Mouse (Mus musculus): ENCODE measurements around the gene Cox11. TPM values are rescaled to one million over a fixed set of nuclear protein-coding genes. Genes with fewer than 3 reads are reported as not detected.

Cox11 gene
- total and polyA plus RNA-seq, 2 experiments from 2014 or later: 22.9 to 37.1 TPM

GRCm38 (mm10) chr11:90638312-90638830 is 398 bp downstream of the Cox11 start:
- H3K9me3 ChIP-seq (ENCODE audit: low read length): no peaks in the 10 kb centered on the region
- H3K4me2 ChIP-seq (ENCODE audit: low read depth, low read length): peak overlapping the region; percentile 75
- peak overlapping the region; percentile 99 for H3K27ac ChIP-seq
- no peaks in the 10 kb centered on the region for H3K36me3 ChIP-seq (ENCODE audit: insufficient read depth, low read length)
- ATAC-seq (peak; percentile 39), DNase-seq (ENCODE audit: low spot score) (peak; percentile 50)
- peaks cover 9% of the 10 kb centered on the region; the same call in 1 of the 2 replicates for H3K4me1 ChIP-seq (ENCODE audit: insufficient read depth, low read length)
- H3K4me3 ChIP-seq (ENCODE audit: low read length): peak overlapping the region; percentile 99
- TF ChIP-seq CTCF (IDR thresholded peaks at IDR 0.05; ENCODE audit: low read depth): no peak
- H3K27me3 ChIP-seq (ENCODE audit: insufficient read depth, low read length): no peaks in the 10 kb centered on the region
- WGBS: 1% methylated on average over 47 of the region's 54 CpGs
- peak overlapping the region; percentile 100 for H3K9ac ChIP-seq (replicated peaks; ENCODE audit: low read length)

GRCm38 (mm10) chr11:90649777-90650176 is 11.8 kb downstream of the Cox11 start:
- Histone ChIP-seq H3K4me2 (ENCODE audit: low read depth, low read length) (no peak overlapping the region), H3K36me3 (ENCODE audit: insufficient read depth, low read length) (peaks cover 23% of the 10 kb centered on the region), H3K9me3 (ENCODE audit: low read length) (no peaks in the 10 kb centered on the region), H3K4me1 (ENCODE audit: insufficient read depth, low read length) (no peaks in the 10 kb centered on the region), H3K27ac (no peak overlapping the region), H3K4me3 (ENCODE audit: low read length) (no peak overlapping the region), H3K9ac (replicated peaks; ENCODE audit: low read length) (no peak overlapping the region), H3K27me3 (ENCODE audit: insufficient read depth, low read length) (no peaks in the 10 kb centered on the region)
- 84% methylated on average over 6 of the region's 6 CpGs for WGBS
- ATAC-seq (no peak), DNase-seq (ENCODE audit: low spot score) (no peak)
- TF ChIP-seq CTCF (IDR thresholded peaks at IDR 0.05; ENCODE audit: low read depth): no peak

GRCm38 (mm10) chr11:90650231-90650885 is 12.4 kb downstream of the Cox11 start:
- H3K27me3 ChIP-seq (ENCODE audit: insufficient read depth, low read length): no peaks in the 10 kb centered on the region
- H3K9me3 ChIP-seq (ENCODE audit: low read length): no peaks in the 10 kb centered on the region
- peaks cover 19% of the 10 kb centered on the region; the same call in 1 of the 2 replicates for H3K36me3 ChIP-seq (ENCODE audit: insufficient read depth, low read length)
- ATAC-seq: no peak
- no peak for TF ChIP-seq CTCF (IDR thresholded peaks at IDR 0.05; ENCODE audit: low read depth)
- H3K4me3 ChIP-seq (ENCODE audit: low read length): no peak overlapping the region
- no peaks in the 10 kb centered on the region for H3K4me1 ChIP-seq (ENCODE audit: insufficient read depth, low read length)
- DNase-seq (ENCODE audit: low spot score): no peak
- WGBS: 83% methylated on average over 9 of the region's 9 CpGs
- no peak overlapping the region for H3K27ac ChIP-seq
- no peak overlapping the region for H3K4me2 ChIP-seq (ENCODE audit: low read depth, low read length)
- no peak overlapping the region for H3K9ac ChIP-seq (replicated peaks; ENCODE audit: low read length)

DNA sequence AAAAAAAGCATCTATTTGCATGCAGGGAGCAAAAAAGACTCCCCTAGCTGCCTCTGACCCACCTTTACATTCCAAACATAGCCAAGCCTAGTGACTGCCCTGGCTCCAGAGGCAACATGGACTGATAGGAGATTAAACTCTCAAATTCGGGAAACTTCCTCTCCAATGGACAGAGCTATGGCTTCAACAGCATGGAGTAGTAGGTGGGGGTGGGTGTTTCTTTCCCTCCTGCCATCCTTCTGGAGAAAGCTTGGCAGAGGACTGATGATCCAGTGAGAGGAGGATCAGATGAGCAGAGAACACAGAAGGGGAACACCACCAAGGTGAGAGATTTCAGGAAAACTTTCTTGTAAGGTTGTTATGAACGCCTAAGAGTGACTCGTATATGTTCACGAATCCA is 14.6 kb downstream of the Cox11 start:
- Histone ChIP-seq H3K27ac (no peak overlapping the region), H3K4me2 (ENCODE audit: low read depth, low read length) (no peak overlapping the region), H3K4me1 (ENCODE audit: insufficient read depth, low read length) (no peaks in the 10 kb centered on the region), H3K36me3 (ENCODE audit: insufficient read depth, low read length) (peaks cover 29% of the 10 kb centered on the region; the same call in 1 of the 2 replicates), H3K4me3 (ENCODE audit: low read length) (no peak overlapping the region), H3K9ac (replicated peaks; ENCODE audit: low read length) (no peak overlapping the region), H3K27me3 (ENCODE audit: insufficient read depth, low read length) (no peaks in the 10 kb centered on the region), H3K9me3 (ENCODE audit: low read length) (no peaks in the 10 kb centered on the region)
- TF ChIP-seq CTCF (IDR thresholded peaks at IDR 0.05; ENCODE audit: low read depth): no peak
- 95% methylated on average over 4 of the region's 4 CpGs for WGBS
- no peak for ATAC-seq
- no peak for DNase-seq (ENCODE audit: low spot score)

DNA sequence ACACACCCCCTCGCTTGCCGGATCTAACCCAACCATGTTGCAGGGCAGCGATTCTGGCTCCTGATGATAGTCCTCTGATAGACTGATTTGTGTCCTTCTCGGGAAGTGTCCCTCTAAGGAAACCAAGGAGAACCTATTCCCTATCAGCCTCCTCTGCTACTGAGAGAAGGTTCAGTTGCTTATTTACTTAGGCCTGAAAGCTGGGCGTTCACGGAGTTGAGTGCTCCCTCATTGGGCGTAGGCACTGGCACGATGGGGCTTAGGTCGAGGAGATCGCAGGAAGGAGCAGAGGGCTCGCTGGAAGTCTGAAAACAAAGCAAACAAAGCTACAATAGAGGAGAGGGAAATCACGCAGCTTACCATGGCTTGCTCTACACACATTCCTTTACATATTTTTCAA is 19.6 kb downstream of the Cox11 start:
- Histone ChIP-seq H3K36me3 (ENCODE audit: insufficient read depth, low read length) (peaks cover 26% of the 10 kb centered on the region; the same call in 1 of the 2 replicates), H3K27ac (no peak overlapping the region), H3K27me3 (ENCODE audit: insufficient read depth, low read length) (no peaks in the 10 kb centered on the region), H3K4me1 (ENCODE audit: insufficient read depth, low read length) (no peaks in the 10 kb centered on the region), H3K4me2 (ENCODE audit: low read depth, low read length) (no peak overlapping the region), H3K9me3 (ENCODE audit: low read length) (no peaks in the 10 kb centered on the region), H3K9ac (replicated peaks; ENCODE audit: low read length) (no peak overlapping the region), H3K4me3 (ENCODE audit: low read length) (no peak overlapping the region)
- 87% methylated on average over 12 of the region's 12 CpGs for WGBS
- DNase-seq (ENCODE audit: low spot score) (no peak), ATAC-seq (no peak)
- no peak for TF ChIP-seq CTCF (IDR thresholded peaks at IDR 0.05; ENCODE audit: low read depth)

DNA sequence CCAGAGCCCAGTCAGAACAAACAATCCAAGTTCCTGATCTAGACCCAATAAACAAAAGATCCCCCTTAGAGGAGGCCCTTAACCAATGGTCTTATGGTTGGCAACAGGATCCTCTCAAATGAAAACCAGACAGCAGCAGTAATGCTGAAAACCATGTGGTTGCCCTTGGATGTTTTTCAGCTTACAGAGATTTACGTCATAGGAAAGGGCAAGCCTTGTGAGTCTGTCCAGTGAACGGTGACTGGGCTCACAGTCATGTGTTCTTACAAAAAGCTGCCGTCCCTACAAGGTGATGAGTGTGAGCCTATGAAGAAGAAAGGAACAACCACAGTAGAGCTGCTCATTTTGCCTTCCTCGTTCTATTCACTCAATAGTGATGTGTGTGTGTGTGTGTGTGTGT is 22.7 kb downstream of the Cox11 start:
- DNase-seq (ENCODE audit: low spot score): no peak
- Histone ChIP-seq H3K27me3 (ENCODE audit: insufficient read depth, low read length) (no peaks in the 10 kb centered on the region), H3K9ac (replicated peaks; ENCODE audit: low read length) (no peak overlapping the region), H3K9me3 (ENCODE audit: low read length) (no peaks in the 10 kb centered on the region), H3K4me2 (ENCODE audit: low read depth, low read length) (no peak overlapping the region), H3K36me3 (ENCODE audit: insufficient read depth, low read length) (peaks cover 22% of the 10 kb centered on the region; the same call in 1 of the 2 replicates), H3K4me1 (ENCODE audit: insufficient read depth, low read length) (peaks cover 5% of the 10 kb centered on the region; the same call in 1 of the 2 replicates), H3K27ac (no peak overlapping the region), H3K4me3 (ENCODE audit: low read length) (no peak overlapping the region)
- WGBS: 87% methylated on average over 4 of the region's 4 CpGs
- no peak for TF ChIP-seq CTCF (IDR thresholded peaks at IDR 0.05; ENCODE audit: low read depth)
- no peak for ATAC-seq

- H3K9me3 ChIP-seq (ENCODE audit: low read length): no peaks in the 10 kb centered on the region
- H3K4me2 ChIP-seq (ENCODE audit: low read depth, low read length): no peak overlapping the region
- TF ChIP-seq CTCF (IDR thresholded peaks at IDR 0.05; ENCODE audit: low read depth): no peak
- H3K4me1 ChIP-seq (ENCODE audit: insufficient read depth, low read length): peaks cover 5% of the 10 kb centered on the region; the same call in 1 of the 2 replicates
- no peaks in the 10 kb centered on the region for H3K27me3 ChIP-seq (ENCODE audit: insufficient read depth, low read length)
- H3K36me3 ChIP-seq (ENCODE audit: insufficient read depth, low read length): peaks cover 9% of the 10 kb centered on the region; the same call in 1 of the 2 replicates
- ATAC-seq (no peak), DNase-seq (ENCODE audit: low spot score) (no peak)
- 82% methylated on average over 3 of the region's 3 CpGs for WGBS
- no peak overlapping the region for H3K27ac ChIP-seq
- no peak overlapping the region for H3K9ac ChIP-seq (replicated peaks; ENCODE audit: low read length)
- H3K4me3 ChIP-seq (ENCODE audit: low read length): no peak overlapping the region
These were observed 25.1 kb downstream of the Cox11 start for GRCm38 (mm10) chr11:90663052-90663451.

Measured in hindbrain, postnatal 0 days (tissue).